Mouse (Mus musculus) liver, adult 10 weeks (tissue): ENCODE measurements around the gene Npm3. TPM values are rescaled to one million over a fixed set of nuclear protein-coding genes. Genes with fewer than 3 reads are reported as not detected.

Experiments
- polyA plus RNA-seq: library from polyadenylated mRNA; stranded (reverse); fragments of 350-450 nt; fragmentation: Illumina TruSeq; extraction: RNeasy Lipid Tissue Mini Kit (QIAGEN cat#74804); gene quantifications from one replicate; pipeline ENCODE4 v1.2.3, GENCODE M21; 2014; ENCODE audit warnings: low read depth, low replicate concordance

The Npm3 gene
- 8.3 TPM for polyA plus RNA-seq

GRCm38 (mm10) chr19:45749243-45750043 is at the start of gene Npm3:
Gene Npm3, minus strand, starts transcription at chr19:45749591.

GRCm38 (mm10) chr19:45783181-45783932 is 34.0 kb upstream of the Npm3 start, which contains the start of gene Mgea5:
Gene Mgea5, minus strand, starts transcription at chr19:45783837.

GRCm38 (mm10) chr19:45742218-45742983 is 7.0 kb downstream of the Npm3 start, which contains the start of gene Fgf8:
Gene Fgf8, minus strand, starts transcription at chr19:45742915.

Other genes starting within 250 kb of the Npm3 start
- gene Poll, start 189.1 kb downstream of the Npm3 start, polyA plus RNA-seq, result 0.16 TPM
- 4.7 TPM for gene Gm17018, start 189.0 kb downstream of the Npm3 start, polyA plus RNA-seq
- gene Fbxw4, start 89.3 kb downstream of the Npm3 start, polyA plus RNA-seq, result 1.8 TPM
- not detected for gene Fgf8, start 6.7 kb downstream of the Npm3 start, polyA plus RNA-seq
- 59.3 TPM for gene Mgea5, start 34.2 kb upstream of the Npm3 start, polyA plus RNA-seq
- gene Kcnip2, start 66.5 kb upstream of the Npm3 start, polyA plus RNA-seq, result not detected
- gene Armh3, start 248.9 kb upstream of the Npm3 start, polyA plus RNA-seq, result 7.2 TPM